Mouse (Mus musculus) yolk sac, embryonic 10.5 days (tissue): ENCODE measurements around the gene Tdrd7.

ENCODE experiments used
- DNase-seq: peaks from one replicate; pipeline ENCODE4 v3.0.0-alpha.2; 2017; ENCODE audit warnings: low spot score

The Tdrd7 gene

GRCm38 (mm10) chr4:46042505-46042850, 77.3 kb downstream of the Tdrd7 start:
- no peak for DNase-seq

- DNase-seq = no peak
These were observed 78.2 kb downstream of the Tdrd7 start for GRCm38 (mm10) chr4:46043361-46043760.

GRCm38 (mm10) chr4:46047971-46048370, 82.8 kb downstream of the Tdrd7 start:
- no peak for DNase-seq

GRCm38 (mm10) chr4:46048418-46048817, 83.3 kb downstream of the Tdrd7 start:
- DNase-seq = no peak

- no peak for DNase-seq
These were observed 88.4 kb downstream of the Tdrd7 start for GRCm38 (mm10) chr4:46053323-46054107.

- no peak for DNase-seq
These were observed 91.0 kb downstream of the Tdrd7 start for GRCm38 (mm10) chr4:46056163-46056562.

- no peak for DNase-seq
These were observed 96.3 kb downstream of the Tdrd7 start for GRCm38 (mm10) chr4:46061259-46061962.

GRCm38 (mm10) chr4:46063841-46064240, 98.7 kb downstream of the Tdrd7 start:
- no peak for DNase-seq

- DNase-seq = no peak
These were observed 99.1 kb downstream of the Tdrd7 start for GRCm38 (mm10) chr4:46064263-46064662.

- no peak for DNase-seq
These were observed 99.8 kb downstream of the Tdrd7 start for GRCm38 (mm10) chr4:46064961-46065360.

GRCm38 (mm10) chr4:46065695-46066340, 100.7 kb downstream of the Tdrd7 start:
- DNase-seq = no peak

- DNase-seq = no peak
These were observed 102.9 kb downstream of the Tdrd7 start for GRCm38 (mm10) chr4:46068060-46068459.

GRCm38 (mm10) chr4:46068573-46068972, 103.4 kb downstream of the Tdrd7 start:
- DNase-seq = no peak

- DNase-seq = no peak
These were observed 104.8 kb downstream of the Tdrd7 start for GRCm38 (mm10) chr4:46069851-46070482.

- DNase-seq = no peak
These were observed 107.5 kb downstream of the Tdrd7 start for GRCm38 (mm10) chr4:46072631-46073030.

- peak; percentile 11 for DNase-seq
These were observed 108.6 kb downstream of the Tdrd7 start for GRCm38 (mm10) chr4:46073736-46074135.

GRCm38 (mm10) chr4:46075664-46076063, 110.5 kb downstream of the Tdrd7 start:
- DNase-seq = no peak

- DNase-seq = no peak
These were observed 111.8 kb downstream of the Tdrd7 start for GRCm38 (mm10) chr4:46076892-46077291.

- DNase-seq = no peak
These were observed 115.1 kb downstream of the Tdrd7 start for GRCm38 (mm10) chr4:46080261-46080660.

GRCm38 (mm10) chr4:46082555-46082954, 117.4 kb downstream of the Tdrd7 start:
- DNase-seq = no peak
